Mouse (Mus musculus) ES-E14 (cell line): ENCODE data around the gene Rdh1. TPM values are rescaled to one million over a fixed set of nuclear protein-coding genes. Genes with fewer than 3 reads are reported as not detected.

ENCODE experiments used
- DNase-seq: peaks from one replicate; pipeline ENCODE4 v3.0.0-alpha.2; 2013; ENCODE audit warnings: low read depth, low spot score
- H3K27ac ChIP-seq: 2 replicates; pipeline ENCODE4 v1.5.1; 2012; ENCODE audit warnings: low read depth, mild to moderate bottlenecking, low read length, moderate library complexity, mixed read lengths; ENCODE audit not compliant: poor library complexity, insufficient read depth, severe bottlenecking
- H3K36me3 ChIP-seq: 2 replicates; pipeline ENCODE4 v1.6.1; 2012; ENCODE audit warnings: mild to moderate bottlenecking, low read length, moderate library complexity, mixed read lengths; ENCODE audit not compliant: control insufficient read depth, poor library complexity, insufficient read depth, severe bottlenecking
- H3K4me1 ChIP-seq, 2 experiments: fragments of 150-350 bp in 1 of 2; sonication (generic) in 1 of 2; 2 replicates each; pipeline ENCODE4 v1.6.1; 2012; ENCODE audit warnings: low read length in 2 of 2, mild to moderate bottlenecking in 1 of 2, mixed read lengths in 1 of 2; ENCODE audit not compliant: control insufficient read depth in 2 of 2, insufficient read depth in 2 of 2, poor library complexity in 1 of 2
- H3K4me3 ChIP-seq, 2 experiments: fragments of 150-350 bp in 1 of 2; sonication (generic) in 1 of 2; 2 replicates each; pipeline ENCODE4 v1.5.1; 2012; ENCODE audit warnings: low read length in 2 of 2, low read depth in 1 of 2, mild to moderate bottlenecking in 1 of 2, mixed read lengths in 1 of 2; ENCODE audit not compliant: insufficient read depth in 1 of 2, poor library complexity in 1 of 2, severe bottlenecking in 1 of 2
- H3K9ac ChIP-seq: 2 replicates; pipeline ENCODE4 v1.6.1; 2012; ENCODE audit warnings: low read depth, mild to moderate bottlenecking, low read length, mixed read lengths; ENCODE audit not compliant: poor library complexity, insufficient read depth, severe bottlenecking
- H3K9me3 ChIP-seq: fragments of 150-350 bp; sonication (generic); 2 replicates; pipeline ENCODE4 v1.6.1; 2012; ENCODE audit warnings: low read depth, mild to moderate bottlenecking, low read length; ENCODE audit not compliant: control insufficient read depth, insufficient read depth
- CHD2 ChIP-seq: IDR thresholded peaks from 2 replicates; pipeline ENCODE4 v1.6.1; 2014; ENCODE audit warnings: mild to moderate bottlenecking, low read depth, low read length, inconsistent platforms
- HCFC1 ChIP-seq: IDR thresholded peaks from 2 replicates; pipeline ENCODE4 v1.6.1; 2012; ENCODE audit warnings: low read length, inconsistent platforms, borderline replicate concordance; ENCODE audit not compliant: insufficient read depth
- MAFK ChIP-seq: IDR thresholded peaks from 2 replicates; pipeline ENCODE4 v1.6.1; 2014; ENCODE audit warnings: mild to moderate bottlenecking, low read depth, low read length, inconsistent platforms; ENCODE audit not compliant: insufficient read depth
- ZC3H11A ChIP-seq: IDR thresholded peaks from 2 replicates; pipeline ENCODE4 v1.6.1; 2012; ENCODE audit warnings: low read depth, mild to moderate bottlenecking, inconsistent platforms, low read length, borderline replicate concordance
- ZNF384 ChIP-seq: IDR thresholded peaks from 2 replicates; pipeline ENCODE4 v1.6.1; 2012; ENCODE audit warnings: low read depth, low read length, inconsistent platforms
- in situ Hi-C, 2 experiments: fragments of 600-800 bp; cut with MboI; formaldehyde crosslinking; loops; one replicate each; pipeline ENCODE4 v1.15.1; 2025; ENCODE audit warnings: low sequenced_read_pairs in 2 of 2, inconsistent platforms in 1 of 2; ENCODE audit not compliant: unreplicated experiment in 2 of 2
- total RNA-seq: library from RNA; depleted of rRNA; stranded (reverse); fragments of 300-350 nt; gene quantifications from 2 replicates; pipeline ENCODE4 v1.2.3, GENCODE M21; 2012

Rdh1 gene
- total RNA-seq, 1 experiment, result 1.1 TPM

DNA sequence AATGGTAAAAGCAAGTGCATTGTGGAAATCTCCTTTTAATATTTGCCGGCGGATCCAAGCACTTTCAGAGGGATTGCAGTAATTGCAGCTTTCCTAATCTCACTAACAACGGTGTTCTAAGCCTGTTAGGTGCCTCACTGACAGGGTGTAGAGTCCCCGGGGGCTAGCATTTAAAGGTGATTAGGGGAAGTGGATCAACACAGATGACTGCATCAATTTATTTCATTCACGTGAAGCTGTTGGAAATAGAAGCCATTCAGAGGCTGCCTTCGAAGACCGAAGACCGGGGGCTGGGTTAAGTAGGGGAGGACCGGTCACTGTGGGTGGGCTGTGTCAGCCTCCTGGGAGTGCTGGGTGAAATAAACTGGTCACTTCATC, 28.6 kb upstream of the Rdh1 start:
- no peaks in the 10 kb centered on the region for H3K36me3 ChIP-seq
- TF ChIP-seq MAFK, result no peak
- TF ChIP-seq ZC3H11A, result no peak
- no peak for TF ChIP-seq CHD2
- no peaks in the 10 kb centered on the region for H3K9me3 ChIP-seq
- no peak overlapping the region for H3K9ac ChIP-seq
- no peak overlapping the region for H3K4me3 ChIP-seq
- H3K27ac ChIP-seq, result no peak overlapping the region
- no peak for DNase-seq
- peaks cover 7 to 13% of the 10 kb centered on the region in 2 experiments; a peak in 1 of 4 replicates for H3K4me1 ChIP-seq
- in situ Hi-C loops, result no loop called here

DNA sequence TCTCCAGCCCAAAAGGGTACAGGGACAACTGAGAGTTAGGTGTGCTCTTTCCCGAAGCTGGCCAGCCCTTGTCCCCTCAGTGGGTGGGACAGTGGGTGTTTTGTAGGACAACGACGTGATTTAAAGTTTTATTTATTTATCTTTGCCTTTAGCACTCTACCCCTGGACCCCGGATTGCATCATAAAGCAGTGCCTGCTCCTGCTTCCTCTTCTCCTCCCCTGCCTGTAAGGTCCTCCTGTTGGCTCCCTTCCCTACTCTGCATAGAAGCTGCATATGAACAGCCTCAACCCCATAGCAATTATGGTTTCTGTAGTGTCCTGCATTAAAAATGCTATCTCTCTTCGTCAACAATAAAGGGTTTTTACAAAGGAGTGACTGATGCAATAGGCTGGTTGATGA, 28.1 kb upstream of the Rdh1 start:
- H3K9ac ChIP-seq, result no peak overlapping the region
- DNase-seq, result no peak
- H3K4me3 ChIP-seq, result no peak overlapping the region
- no peaks in the 10 kb centered on the region for H3K9me3 ChIP-seq
- TF ChIP-seq CHD2, result no peak
- TF ChIP-seq HCFC1, result no peak
- no peak for TF ChIP-seq ZC3H11A
- TF ChIP-seq MAFK, result no peak
- TF ChIP-seq ZNF384, result no peak
- H3K27ac ChIP-seq, result no peak overlapping the region
- no peaks in the 10 kb centered on the region for H3K36me3 ChIP-seq
- in situ Hi-C loops, result no loop called here
- H3K4me1 ChIP-seq, result peaks cover 7 to 13% of the 10 kb centered on the region in 2 experiments; a peak in 1 of 4 replicates

DNA sequence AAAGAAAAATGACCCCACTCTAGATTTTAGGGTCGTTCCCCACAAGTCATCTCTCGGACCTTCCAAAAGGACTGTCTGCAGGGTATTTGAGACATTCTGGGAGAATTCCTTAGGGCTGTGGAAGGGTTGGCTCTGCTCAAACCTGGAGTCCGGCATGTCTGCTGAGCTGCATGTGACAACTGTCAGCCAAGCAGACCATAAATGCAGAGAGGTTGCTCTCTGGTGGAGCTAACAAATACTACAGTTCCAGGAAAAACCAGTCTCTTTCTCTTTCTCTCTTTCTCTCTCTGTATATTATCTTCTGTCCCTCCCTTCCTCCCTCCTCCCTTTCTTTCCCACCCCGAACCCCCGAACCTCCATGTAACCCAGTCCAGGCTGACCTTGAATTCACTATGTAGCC, 25.1 kb upstream of the Rdh1 start:
- Histone ChIP-seq H3K9ac (no peak overlapping the region), H3K36me3 (no peaks in the 10 kb centered on the region), H3K27ac (no peak overlapping the region), H3K9me3 (no peaks in the 10 kb centered on the region), H3K4me1 (peaks cover 5 to 11% of the 10 kb centered on the region in 2 experiments; a peak in 1 of 4 replicates), H3K4me3 (no peak overlapping the region)
- in situ Hi-C loops, result no loop called here
- no peak for TF ChIP-seq MAFK
- TF ChIP-seq ZNF384, result no peak; the same call in 1 of the 2 replicates
- TF ChIP-seq ZC3H11A, result 0 out of 2 replicates have a peak, but pooled peaks have one; percentile 11
- TF ChIP-seq CHD2, result no peak
- TF ChIP-seq HCFC1, result no peak
- no peak for DNase-seq

DNA sequence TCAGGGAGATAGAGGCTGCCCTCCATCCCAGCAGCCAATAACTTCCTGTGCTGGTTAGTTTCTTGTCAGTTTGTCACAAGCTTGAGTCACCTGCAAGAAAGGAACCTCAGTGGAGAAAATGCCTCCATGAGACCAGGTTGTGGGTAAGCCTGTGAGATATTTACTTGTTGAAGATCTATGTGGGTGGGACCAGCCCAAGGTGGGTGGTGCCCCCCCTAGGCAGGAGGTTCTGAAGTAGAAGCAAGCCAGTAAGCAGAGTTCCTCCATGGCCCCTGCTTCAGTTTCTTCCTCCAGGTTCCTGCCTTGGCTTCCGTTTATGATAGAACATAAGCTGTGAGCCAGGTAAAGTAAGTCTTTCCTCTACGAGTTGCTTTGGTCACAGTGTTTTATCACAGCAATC, 23.3 kb upstream of the Rdh1 start:
- no peaks in the 10 kb centered on the region; the same call in 1 of the 2 replicates for H3K36me3 ChIP-seq
- no peaks in the 10 kb centered on the region for H3K9me3 ChIP-seq
- H3K27ac ChIP-seq, result no peak overlapping the region
- TF ChIP-seq CHD2, result no peak
- TF ChIP-seq ZC3H11A, result no peak
- no peak for TF ChIP-seq ZNF384
- no peak for TF ChIP-seq HCFC1
- TF ChIP-seq MAFK, result no peak
- no peak overlapping the region for H3K9ac ChIP-seq
- in situ Hi-C loops, result no loop called here
- H3K4me3 ChIP-seq, result no peak overlapping the region
- DNase-seq, result no peak
- H3K4me1 ChIP-seq, result peaks cover 2 to 11% of the 10 kb centered on the region in 2 experiments; a peak in 2 of 4 replicates

DNA sequence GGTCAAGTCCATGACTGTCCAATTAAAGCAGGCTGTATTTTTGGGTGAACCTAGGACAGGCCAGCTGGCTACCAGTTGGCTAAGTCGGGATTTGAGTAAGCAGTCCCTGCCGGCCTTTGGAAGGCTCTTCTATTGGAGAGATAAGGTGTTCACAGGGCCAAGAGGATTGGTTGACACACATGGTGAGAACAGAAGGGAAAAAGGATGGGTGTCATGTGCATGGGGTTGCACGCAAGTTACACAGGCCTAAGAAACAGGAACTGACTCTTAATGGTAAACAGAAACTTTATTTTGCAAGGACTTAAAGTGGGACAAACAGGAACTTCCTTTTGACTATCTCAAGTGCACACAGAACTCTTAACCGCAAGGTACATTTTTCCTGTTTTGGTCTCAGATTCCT, 22.6 kb upstream of the Rdh1 start:
- H3K36me3 ChIP-seq, result peaks cover 2% of the 10 kb centered on the region
- no peak overlapping the region for H3K4me3 ChIP-seq
- no peak overlapping the region for H3K9ac ChIP-seq
- no peaks in the 10 kb centered on the region for H3K9me3 ChIP-seq
- H3K27ac ChIP-seq, result no peak overlapping the region
- peaks cover 2 to 13% of the 10 kb centered on the region in 2 experiments; a peak in 2 of 4 replicates for H3K4me1 ChIP-seq
- no peak for TF ChIP-seq ZC3H11A
- no peak for TF ChIP-seq HCFC1
- no peak for TF ChIP-seq MAFK
- in situ Hi-C loops, result no loop called here
- DNase-seq, result no peak
